Mouse (Mus musculus): ENCODE measurements at regions not wholly inside any gene's neighbourhood (a gene's known extent, or its start where the extent isn't known, plus 50 kb on each side); places are given as distances from the start of the nearest gene placed in this dataset.

- DNase-seq (ENCODE audit: low spot score in 2 of 2), result no peak
Measured at GRCm38 (mm10) chr1:76276148-76276547, 730.1 kb downstream of the Slc4a3 start.

GRCm38 (mm10) chr1:76276624-76277023 lies 730.6 kb downstream of the Slc4a3 start:
- DNase-seq (ENCODE audit: low spot score in 2 of 2), result no peak

GRCm38 (mm10) chr1:76283322-76283721 lies 737.3 kb downstream of the Slc4a3 start:
- no peak for DNase-seq (ENCODE audit: low spot score in 2 of 2)

- no peak for DNase-seq (ENCODE audit: low spot score in 2 of 2)
Measured at GRCm38 (mm10) chr1:76322943-76323559, 777.0 kb downstream of the Slc4a3 start.

- no peak for DNase-seq (ENCODE audit: low spot score in 2 of 2)
Measured at GRCm38 (mm10) chr1:76323592-76323991, 777.5 kb downstream of the Slc4a3 start.

- DNase-seq (ENCODE audit: low spot score in 2 of 2), result no peak
Measured at GRCm38 (mm10) chr1:76336011-76336410, 789.9 kb downstream of the Slc4a3 start.

- no peak for DNase-seq (ENCODE audit: low spot score in 2 of 2)
Measured at GRCm38 (mm10) chr1:76362106-76362505, 816.0 kb downstream of the Slc4a3 start.

GRCm38 (mm10) chr1:76373931-76374330 lies 827.9 kb downstream of the Slc4a3 start:
- no peak for DNase-seq (ENCODE audit: low spot score in 2 of 2)

- DNase-seq (ENCODE audit: low spot score in 2 of 2), result no peak
Measured at GRCm38 (mm10) chr1:76378154-76378553, 832.1 kb downstream of the Slc4a3 start.

- no peak for DNase-seq (ENCODE audit: low spot score in 2 of 2)
Measured at GRCm38 (mm10) chr1:76392536-76392935, 846.5 kb downstream of the Slc4a3 start.

- no peak for DNase-seq (ENCODE audit: low spot score in 2 of 2)
Measured at GRCm38 (mm10) chr1:76394038-76394437, 848.0 kb downstream of the Slc4a3 start.

- DNase-seq (ENCODE audit: low spot score in 2 of 2), result no peak
Measured at GRCm38 (mm10) chr1:76402854-76403253, 856.8 kb downstream of the Slc4a3 start.

- no peak for DNase-seq (ENCODE audit: low spot score in 2 of 2)
Measured at GRCm38 (mm10) chr1:76404003-76404402, 857.9 kb downstream of the Slc4a3 start.

GRCm38 (mm10) chr1:76410813-76411212 lies 864.7 kb downstream of the Slc4a3 start:
- DNase-seq (ENCODE audit: low spot score in 2 of 2), result no peak

GRCm38 (mm10) chr1:76420525-76420924 lies 874.5 kb downstream of the Slc4a3 start:
- DNase-seq (ENCODE audit: low spot score in 2 of 2), result no peak

- no peak for DNase-seq (ENCODE audit: low spot score in 2 of 2)
Measured at GRCm38 (mm10) chr1:76427439-76427838, 881.4 kb downstream of the Slc4a3 start.

- DNase-seq (ENCODE audit: low spot score in 2 of 2), result no peak
Measured at GRCm38 (mm10) chr1:76430041-76430610, 884.1 kb downstream of the Slc4a3 start.

- no peak for DNase-seq (ENCODE audit: low spot score in 2 of 2)
Measured at GRCm38 (mm10) chr1:76433481-76433941, 887.4 kb downstream of the Slc4a3 start.

- no peak for DNase-seq (ENCODE audit: low spot score in 2 of 2)
Measured at GRCm38 (mm10) chr1:76450539-76451214, 904.6 kb downstream of the Slc4a3 start.

GRCm38 (mm10) chr1:76453160-76453710 lies 907.2 kb downstream of the Slc4a3 start:
- no peak for DNase-seq (ENCODE audit: low spot score in 2 of 2)

- no peak for DNase-seq (ENCODE audit: low spot score in 2 of 2)
Measured at GRCm38 (mm10) chr1:76466562-76466961, 920.5 kb downstream of the Slc4a3 start.

- DNase-seq (ENCODE audit: low spot score in 2 of 2), result no peak
Measured at GRCm38 (mm10) chr1:76484193-76484592, 938.1 kb downstream of the Slc4a3 start.

- no peak for DNase-seq (ENCODE audit: low spot score in 2 of 2)
Measured at GRCm38 (mm10) chr1:76487481-76487880, 941.4 kb downstream of the Slc4a3 start.

Data from thymus, postnatal 10 days (tissue).